Mouse (Mus musculus) cerebellum, adult 8-10 months (tissue): ENCODE data around the gene Lrrc7.

Experiments used
- DNase-seq: peaks from one replicate; pipeline ENCODE4 v3.0.0; 2022

Lrrc7 gene

DNA sequence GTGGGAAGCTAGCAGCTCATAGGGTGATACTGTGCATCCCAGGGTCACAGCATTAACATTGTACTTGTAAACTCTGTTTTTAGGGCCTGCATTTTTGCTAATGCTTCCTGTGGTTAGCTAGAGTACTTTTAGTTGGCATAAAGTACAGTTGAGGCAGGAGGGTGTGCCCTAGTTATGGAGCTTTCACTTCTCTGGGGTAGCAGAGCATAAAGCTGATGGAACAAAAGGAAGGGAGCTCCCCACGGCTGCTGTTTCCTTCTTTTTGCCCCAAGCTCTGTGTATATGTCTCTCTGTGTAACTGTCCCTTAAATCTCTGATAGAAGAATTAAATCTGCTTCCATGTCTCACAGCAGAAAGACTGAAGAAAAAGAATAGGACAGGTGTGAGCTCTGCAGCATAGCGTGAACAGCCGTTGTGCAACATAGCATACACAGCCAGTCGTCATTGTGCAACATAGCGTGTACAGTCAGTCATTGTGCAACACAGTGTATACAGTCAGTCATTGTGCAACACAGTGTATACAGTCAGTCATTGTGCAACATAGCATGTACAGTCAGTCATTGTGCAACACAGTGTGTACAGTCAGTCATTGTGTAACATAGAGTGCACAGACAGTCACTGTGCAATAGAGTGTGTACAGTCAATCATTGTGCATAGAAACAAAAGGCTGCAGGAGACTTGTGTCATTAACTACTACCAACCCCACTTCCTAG, 500.1 kb downstream of the Lrrc7 start:
- no peak for DNase-seq

DNA sequence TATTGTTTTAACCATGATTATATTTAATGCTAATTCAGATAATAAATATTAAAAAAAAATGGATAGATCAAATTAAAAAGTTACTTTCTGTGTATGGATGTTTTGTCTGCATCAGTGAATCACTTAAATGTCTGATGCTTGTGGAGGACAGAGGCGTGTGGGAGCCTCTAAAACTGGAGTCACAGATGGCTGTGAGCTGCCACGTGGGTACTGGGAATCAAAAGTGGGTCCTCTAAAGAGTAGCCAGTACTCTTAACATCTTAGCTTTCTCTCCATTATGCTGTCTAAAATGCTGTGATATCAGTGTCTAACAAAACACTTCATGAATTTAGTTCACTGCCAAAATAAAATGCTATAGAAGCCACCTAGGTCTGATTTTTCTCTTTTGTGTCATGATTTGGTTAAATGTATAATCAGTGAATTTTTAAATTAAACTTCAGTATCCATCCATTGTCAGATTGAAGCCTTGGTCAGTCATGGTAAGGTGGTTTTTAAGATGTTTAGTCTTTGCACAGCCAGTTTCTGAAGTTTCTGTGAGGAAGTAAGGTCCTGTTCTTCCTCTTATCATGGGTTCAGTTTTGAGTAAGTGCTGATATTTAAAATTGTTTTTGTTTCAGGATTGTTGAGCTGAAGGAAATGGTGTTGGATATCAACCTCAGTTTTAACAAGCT, 501.3 kb downstream of the Lrrc7 start:
- no peak for DNase-seq

DNA sequence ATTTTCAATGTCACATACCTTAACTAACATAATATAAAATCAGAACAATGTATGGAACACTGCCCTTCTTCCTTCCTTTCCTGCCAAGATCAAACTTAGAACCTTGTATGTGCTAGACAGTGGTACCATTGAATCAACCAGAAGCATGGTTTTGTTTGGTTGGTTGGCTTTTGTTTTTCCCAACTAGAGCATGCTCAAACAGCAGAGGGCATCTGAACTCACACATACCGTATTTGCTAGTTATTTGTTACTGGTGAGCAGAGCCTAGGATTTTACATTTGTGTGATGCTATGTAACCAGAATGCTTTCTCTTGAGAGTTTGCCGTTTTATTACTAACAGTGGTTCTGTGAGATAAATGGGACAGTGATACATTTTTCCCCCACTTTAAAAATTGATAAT, 512.5 kb downstream of the Lrrc7 start:
- DNase-seq, result no peak

DNA sequence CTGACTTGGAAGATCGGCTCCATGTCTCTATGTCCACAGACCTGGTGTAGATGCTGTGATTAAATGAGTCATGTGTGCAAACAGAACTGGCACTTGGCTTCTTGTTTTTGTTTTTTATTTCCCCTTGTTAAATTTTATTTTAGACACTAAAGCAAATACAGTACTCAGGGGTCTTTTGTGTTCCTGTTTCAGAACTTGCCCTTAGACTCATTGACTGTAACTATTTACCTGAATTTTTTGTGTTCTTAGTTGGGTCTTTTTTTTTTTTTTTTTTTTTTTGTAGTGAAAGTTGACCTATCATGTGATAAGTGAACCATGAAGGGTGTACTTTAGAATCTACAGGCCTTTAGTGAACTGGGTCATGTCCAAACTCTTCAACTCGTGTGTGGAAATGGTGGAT, 521.3 kb downstream of the Lrrc7 start:
- DNase-seq, result no peak

DNA sequence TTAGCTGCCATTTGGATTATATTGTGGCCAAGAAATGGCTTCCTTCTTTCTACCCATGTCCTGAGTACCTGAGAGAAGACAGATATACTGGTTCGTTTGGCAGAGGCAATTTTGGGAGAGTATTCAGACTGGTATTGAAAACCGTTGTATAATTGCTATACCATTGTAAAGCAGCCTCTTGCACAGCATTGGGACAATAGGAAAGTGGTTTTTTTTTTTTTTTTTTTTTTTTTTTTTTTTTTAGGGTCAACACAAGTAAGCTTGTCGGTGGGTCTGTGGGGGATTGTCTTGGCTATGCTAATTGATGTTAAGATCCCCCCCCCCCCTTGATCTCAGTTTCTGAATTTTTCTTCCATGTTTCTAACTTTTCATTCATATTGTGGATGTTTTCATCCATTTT, 523.9 kb downstream of the Lrrc7 start:
- DNase-seq, result no peak

DNA sequence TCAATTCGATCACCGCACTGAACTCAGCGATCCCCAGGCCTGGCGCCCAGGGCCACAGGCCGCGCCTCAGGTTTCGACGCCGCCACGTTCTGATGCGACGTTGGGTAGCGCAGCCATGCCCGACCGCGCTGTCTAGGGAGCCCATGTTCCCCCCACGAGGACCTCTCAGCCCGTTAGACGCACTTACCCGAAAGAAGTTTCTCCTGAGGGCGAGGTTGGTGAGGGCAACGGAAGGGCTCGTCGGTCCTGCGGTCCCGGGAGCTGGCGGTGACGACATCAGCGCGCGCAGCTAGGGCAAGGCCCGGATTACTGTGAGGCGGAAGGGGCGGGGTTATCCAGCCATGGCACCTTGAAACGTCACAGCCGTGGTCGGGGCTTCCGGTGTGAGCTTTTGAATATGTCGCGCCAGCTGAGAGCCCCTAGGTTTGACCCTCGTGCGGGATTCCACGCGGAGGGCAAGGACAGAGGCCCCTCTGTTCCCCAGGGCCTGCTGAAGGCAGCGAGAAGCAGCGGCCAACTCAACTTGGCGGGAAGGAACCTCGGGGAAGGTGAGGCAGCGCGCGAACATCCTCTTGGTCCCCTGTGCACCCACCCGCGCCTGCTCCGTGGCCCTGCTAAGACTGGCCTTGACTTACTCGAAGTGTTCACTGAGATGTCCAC, 525.6 kb downstream of the Lrrc7 start, which contains the start of the genes Srsf11 and Lrrc40:
Srsf11 (minus strand) TSS at position 311 of the 660 bp plus-strand sequence.
Lrrc40 (plus strand) TSS at position 334 of the 660 bp plus-strand sequence.
- DNase-seq, result peak; percentile 92

DNA sequence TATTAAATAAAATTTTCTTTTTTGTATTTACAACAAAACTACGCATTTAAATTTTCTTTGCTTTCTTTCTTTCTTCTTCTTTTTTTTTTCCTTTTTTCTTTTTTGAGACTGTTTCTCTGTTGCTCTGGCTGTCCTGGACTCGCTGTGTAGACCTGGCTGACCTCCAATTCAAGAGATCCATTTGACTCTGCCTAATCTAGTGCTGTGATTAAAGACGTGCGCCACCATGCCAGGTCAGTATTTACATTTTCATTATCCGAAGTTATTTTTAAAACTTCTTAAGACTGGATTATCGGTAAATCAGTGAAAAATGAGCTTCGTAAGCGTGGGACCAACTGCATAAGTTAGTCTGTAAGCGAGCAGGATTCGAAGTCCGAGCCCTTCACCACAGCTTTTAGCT, 526.2 kb downstream of the Lrrc7 start:
- DNase-seq, result no peak
